Mouse (Mus musculus) heart, adult 2 months (tissue): ENCODE data around the gene Zfp36l3. TPM values are rescaled to one million over a fixed set of nuclear protein-coding genes. Genes with fewer than 3 reads are reported as not detected.

ENCODE experiments used
- DNase-seq, 2 experiments: peaks; one replicate each; pipeline ENCODE4 v3.0.0; 2021
- H3K27ac ChIP-seq: fragments of 200-600 bp; 2 replicates; pipeline ENCODE4 v1.8.1; 2022
- H3K27me3 ChIP-seq: fragments of 200-500 bp; 2 replicates; pipeline ENCODE4 v1.6.1; 2012; ENCODE audit warnings: mild to moderate bottlenecking, low read length, inconsistent platforms, mixed read lengths; ENCODE audit not compliant: control insufficient read depth, insufficient read depth
- H3K36me3 ChIP-seq: fragments of 200-500 bp; 2 replicates; pipeline ENCODE4 v1.6.1; 2012; ENCODE audit warnings: low read length, inconsistent platforms; ENCODE audit not compliant: control insufficient read depth, insufficient read depth
- H3K4me1 ChIP-seq: fragments of 200-500 bp; 2 replicates; pipeline ENCODE4 v1.6.1; 2011; ENCODE audit warnings: low read length; ENCODE audit not compliant: control insufficient read depth, insufficient read depth
- H3K4me3 ChIP-seq: fragments of 200-600 bp; 2 replicates; pipeline ENCODE4 v1.8.1; 2022
- H3K79me2 ChIP-seq: fragments of 200-500 bp; replicated peaks from 2 replicates; pipeline ENCODE4 v1.6.1; 2012; ENCODE audit warnings: mild to moderate bottlenecking, inconsistent platforms, low read length, moderate library complexity, mixed read lengths; ENCODE audit not compliant: control insufficient read depth, insufficient read depth
- H3K9ac ChIP-seq: fragments of 200-500 bp; 2 replicates; pipeline ENCODE4 v1.6.1; 2012; ENCODE audit warnings: low read depth, mild to moderate bottlenecking, control low read depth, inconsistent platforms, low read length, mixed read lengths
- EP300 ChIP-seq: fragments of 200-500 bp; IDR thresholded peaks from 2 replicates; pipeline ENCODE4 v1.6.1; 2011; ENCODE audit warnings: low read depth, low read length, control low read depth; ENCODE audit not compliant: insufficient read depth
- POLR2A ChIP-seq: fragments of 200-500 bp; IDR thresholded peaks from 2 replicates; pipeline ENCODE4 v1.6.1; 2011; ENCODE audit warnings: mild to moderate bottlenecking, low read depth, low read length, control low read depth; ENCODE audit not compliant: insufficient read depth
- WGBS: fragments of 180-500 bp; shearing (Covaris S2); methylation state at CpG from one replicate; pipeline ENCODE4 v1.1.7; 2018; 5-methylcytosine and 5-hydroxymethylcytosine counted together
- intact Hi-C: fragments of 180-260 bp; cut with DNase I; formaldehyde crosslinking; loops from one replicate; pipeline ENCODE4 v1.15.1; 2025
- polyA plus RNA-seq: library from polyadenylated mRNA; depleted of rRNA; stranded (reverse); fragments of >200 nt; gene quantifications from 2 replicates; pipeline ENCODE4 v1.2.3, GENCODE M21; 2012; rRNA removed
- total RNA-seq, 2 experiments: library from RNA; stranded (reverse); gene quantifications; 2 replicates each; pipeline ENCODE4 v1.2.3; 2021

The Zfp36l3 gene
- total and polyA plus RNA-seq, 3 experiments, result not detected

- Histone ChIP-seq H3K79me2 (no peaks in the 10 kb centered on the region), H3K9ac (no peak within 1 kb of the TSS), H3K36me3 (no peaks in the 10 kb centered on the region), H3K27ac (no peak within 1 kb of the TSS), H3K4me1 (no peaks in the 10 kb centered on the region), H3K27me3 (no peaks in the 10 kb centered on the region), H3K4me3 (no peak within 1 kb of the TSS)
- intact Hi-C loops, result no loop called here
- DNase-seq, result no peak
- TF ChIP-seq EP300, result no peak
- TF ChIP-seq POLR2A, result no peak
- WGBS, result 72% methylated on average over 11 of the region's 11 CpGs
These were observed 51.6 kb downstream of the Zfp36l3 start, which contains the start of gene 4930502E18Rik for GRCm38 (mm10) chrX:53724596-53724995. Gene 4930502E18Rik, plus strand, starts transcription at chrX:53724826.

Other genes with a start within 250 kb of the Zfp36l3 start
- gene Rtl8c, start 168.4 kb downstream of the Zfp36l3 start, total RNA-seq, result 10 to 100 TPM; 16.5 to 17.2 TPM
- 12.4 and 20.3 TPM in 2 replicates for gene Rtl8c, start 168.4 kb downstream of the Zfp36l3 start, polyA plus RNA-seq
- gene Gm14597, start 167.4 kb downstream of the Zfp36l3 start, total RNA-seq, result not detected
- gene Gm14597, start 167.4 kb downstream of the Zfp36l3 start, polyA plus RNA-seq, result not detected in 2 replicates
- gene Rtl8a, start 132.7 kb downstream of the Zfp36l3 start, total RNA-seq, result 100 to 1,000 TPM; 142 to 143 TPM
- 215 and 226 TPM in 2 replicates for gene Rtl8a, start 132.7 kb downstream of the Zfp36l3 start, polyA plus RNA-seq
- gene Rtl8b, start 106.0 kb downstream of the Zfp36l3 start, total RNA-seq, result 100 to 1,000 TPM in 1 of 2 experiments, 10 to 100 TPM in 1; 76.8 to 108 TPM
- 188 and 191 TPM in 2 replicates for gene Rtl8b, start 106.0 kb downstream of the Zfp36l3 start, polyA plus RNA-seq
- not detected for gene 4930502E18Rik, start 51.6 kb downstream of the Zfp36l3 start, total RNA-seq
- not detected in 2 replicates for gene 4930502E18Rik, start 51.6 kb downstream of the Zfp36l3 start, polyA plus RNA-seq
- gene 1700013H16Rik, start 18.6 kb downstream of the Zfp36l3 start, total RNA-seq, result not detected
- gene 1700013H16Rik, start 18.6 kb downstream of the Zfp36l3 start, polyA plus RNA-seq, result not detected in 2 replicates
- gene Xlr, start 21.3 kb upstream of the Zfp36l3 start, total RNA-seq, result 1 to 10 TPM; 1.3 to 1.4 TPM
- 0.16 and 0.20 TPM in 2 replicates for gene Xlr, start 21.3 kb upstream of the Zfp36l3 start, polyA plus RNA-seq